Mouse (Mus musculus): Measurements from ENCODE around the gene Lgals4.

Lgals4 gene

GRCm38 (mm10) chr7:28808221-28808941 lies 25.3 kb upstream of the Lgals4 start, which contains the start of gene Hnrnpl:
TSS of gene Hnrnpl (plus strand) at chr7:28808541.
- no peak for DNase-seq (ENCODE audit: low spot score in 2 of 2)

- peak; percentile 87 to 92 for DNase-seq (ENCODE audit: low spot score in 2 of 2)
These were observed 24.7 kb upstream of the Lgals4 start for GRCm38 (mm10) chr7:28808957-28809393.

GRCm38 (mm10) chr7:28809401-28810089 lies 24.1 kb upstream of the Lgals4 start:
- peak in 1 of 2 experiments; percentile 44 for DNase-seq (ENCODE audit: low spot score in 2 of 2)

- peak; percentile 96 for DNase-seq (ENCODE audit: low spot score in 2 of 2)
These were observed 23.3 kb upstream of the Lgals4 start for GRCm38 (mm10) chr7:28810107-28811066.

- DNase-seq (ENCODE audit: low spot score in 2 of 2): peak; percentile 62 to 85
These were observed 22.4 kb upstream of the Lgals4 start for GRCm38 (mm10) chr7:28811228-28811627.

- DNase-seq (ENCODE audit: low spot score in 2 of 2): no peak
These were observed 21.9 kb upstream of the Lgals4 start for GRCm38 (mm10) chr7:28811640-28812275.

- DNase-seq (ENCODE audit: low spot score in 2 of 2): no peak
These were observed 21.2 kb upstream of the Lgals4 start for GRCm38 (mm10) chr7:28812436-28812835.

- no peak for DNase-seq (ENCODE audit: low spot score in 2 of 2)
These were observed 20.7 kb upstream of the Lgals4 start for GRCm38 (mm10) chr7:28812949-28813348.

GRCm38 (mm10) chr7:28814306-28815034 lies 19.2 kb upstream of the Lgals4 start:
- DNase-seq (ENCODE audit: low spot score in 2 of 2): no peak

- no peak for DNase-seq (ENCODE audit: low spot score in 2 of 2)
These were observed 18.4 kb upstream of the Lgals4 start for GRCm38 (mm10) chr7:28815230-28815629.

GRCm38 (mm10) chr7:28816201-28816600 lies 17.5 kb upstream of the Lgals4 start:
- DNase-seq (ENCODE audit: low spot score in 2 of 2): no peak

- DNase-seq (ENCODE audit: low spot score in 2 of 2): no peak
These were observed 16.7 kb upstream of the Lgals4 start for GRCm38 (mm10) chr7:28816920-28817319.

GRCm38 (mm10) chr7:28817524-28817923 lies 16.1 kb upstream of the Lgals4 start:
- DNase-seq (ENCODE audit: low spot score in 2 of 2): no peak

GRCm38 (mm10) chr7:28817957-28818356 lies 15.7 kb upstream of the Lgals4 start:
- DNase-seq (ENCODE audit: low spot score in 2 of 2): no peak

GRCm38 (mm10) chr7:28818436-28818835 lies 15.2 kb upstream of the Lgals4 start:
- no peak for DNase-seq (ENCODE audit: low spot score in 2 of 2)

- DNase-seq (ENCODE audit: low spot score in 2 of 2): no peak
These were observed 14.7 kb upstream of the Lgals4 start for GRCm38 (mm10) chr7:28818861-28819452.

GRCm38 (mm10) chr7:28819571-28819970 lies 14.1 kb upstream of the Lgals4 start:
- DNase-seq (ENCODE audit: low spot score in 2 of 2): no peak

- no peak for DNase-seq (ENCODE audit: low spot score in 2 of 2)
These were observed 13.0 kb upstream of the Lgals4 start for GRCm38 (mm10) chr7:28820358-28821260.

GRCm38 (mm10) chr7:28821261-28821831 lies 12.3 kb upstream of the Lgals4 start:
- DNase-seq (ENCODE audit: low spot score in 2 of 2): no peak
